Mouse (Mus musculus) naive thymus-derived CD4-positive, alpha-beta T cell, adult 2 months (primary cell): Measurements from ENCODE around the gene Ano3.
"Not testable (repeated sequence)": the region's sequence is repeated elsewhere in the genome, so short reads cannot be mapped to it uniquely, and the experiment has no call there.

ENCODE experiments used
- DNase-seq: peaks from one replicate; pipeline ENCODE4 v3.0.0-alpha.2; 2011; ENCODE audit warnings: low read depth

Ano3 gene

GRCm38 (mm10) chr2:110950823-110951222, at the start of gene Ano3:
Gene Ano3 (minus strand): TSS chr2:110950923.
- not testable (repeated sequence) for DNase-seq

- DNase-seq, result no peak
These were observed 39.3 kb upstream of the Ano3 start for GRCm38 (mm10) chr2:110990071-110990470.

GRCm38 (mm10) chr2:110989539-110989938, 38.8 kb upstream of the Ano3 start:
- DNase-seq, result no peak

- DNase-seq, result no peak
These were observed 35.1 kb upstream of the Ano3 start for GRCm38 (mm10) chr2:110985853-110986271.

- no peak for DNase-seq
These were observed 31.0 kb upstream of the Ano3 start for GRCm38 (mm10) chr2:110981733-110982132.

- no peak for DNase-seq
These were observed 28.9 kb upstream of the Ano3 start for GRCm38 (mm10) chr2:110979610-110980009.

GRCm38 (mm10) chr2:110976871-110977270, 26.1 kb upstream of the Ano3 start:
- DNase-seq, result no peak

- DNase-seq, result no peak
These were observed 19.4 kb upstream of the Ano3 start for GRCm38 (mm10) chr2:110970158-110970557.

GRCm38 (mm10) chr2:110965398-110965797, 14.7 kb upstream of the Ano3 start:
- DNase-seq, result no peak

GRCm38 (mm10) chr2:110950432-110950803, 305 bp downstream of the Ano3 start:
- no peak for DNase-seq

- no peak for DNase-seq
These were observed 868 bp downstream of the Ano3 start for GRCm38 (mm10) chr2:110949679-110950431.

GRCm38 (mm10) chr2:110945171-110945570, 5.6 kb downstream of the Ano3 start:
- DNase-seq, result no peak

GRCm38 (mm10) chr2:110935691-110936090, 15.0 kb downstream of the Ano3 start:
- no peak for DNase-seq

GRCm38 (mm10) chr2:110929126-110929525, 21.6 kb downstream of the Ano3 start:
- DNase-seq, result no peak

- DNase-seq, result no peak
These were observed 41.2 kb downstream of the Ano3 start for GRCm38 (mm10) chr2:110909506-110909905.

- DNase-seq, result no peak
These were observed 44.2 kb downstream of the Ano3 start for GRCm38 (mm10) chr2:110906473-110906872.

- DNase-seq, result no peak
These were observed 54.0 kb downstream of the Ano3 start for GRCm38 (mm10) chr2:110896477-110897270.

GRCm38 (mm10) chr2:110871650-110872049, 79.1 kb downstream of the Ano3 start:
- no peak for DNase-seq

- no peak for DNase-seq
These were observed 85.1 kb downstream of the Ano3 start for GRCm38 (mm10) chr2:110865584-110865983.

- no peak for DNase-seq
These were observed 87.3 kb downstream of the Ano3 start for GRCm38 (mm10) chr2:110863376-110863775.

GRCm38 (mm10) chr2:110839559-110840243, 111.0 kb downstream of the Ano3 start:
- no peak for DNase-seq

GRCm38 (mm10) chr2:110816189-110816588, 134.5 kb downstream of the Ano3 start:
- no peak for DNase-seq

GRCm38 (mm10) chr2:110814964-110815363, 135.8 kb downstream of the Ano3 start:
- no peak for DNase-seq
